Mouse (Mus musculus): ENCODE results near the gene Ctbp2. TPM values are rescaled to one million over a fixed set of nuclear protein-coding genes. Genes with fewer than 3 reads are reported as not detected.

Gene Ctbp2
- 48.7 and 53.5 TPM in 2 replicates for polyA plus RNA-seq (2012; rRNA removed)

DNA sequence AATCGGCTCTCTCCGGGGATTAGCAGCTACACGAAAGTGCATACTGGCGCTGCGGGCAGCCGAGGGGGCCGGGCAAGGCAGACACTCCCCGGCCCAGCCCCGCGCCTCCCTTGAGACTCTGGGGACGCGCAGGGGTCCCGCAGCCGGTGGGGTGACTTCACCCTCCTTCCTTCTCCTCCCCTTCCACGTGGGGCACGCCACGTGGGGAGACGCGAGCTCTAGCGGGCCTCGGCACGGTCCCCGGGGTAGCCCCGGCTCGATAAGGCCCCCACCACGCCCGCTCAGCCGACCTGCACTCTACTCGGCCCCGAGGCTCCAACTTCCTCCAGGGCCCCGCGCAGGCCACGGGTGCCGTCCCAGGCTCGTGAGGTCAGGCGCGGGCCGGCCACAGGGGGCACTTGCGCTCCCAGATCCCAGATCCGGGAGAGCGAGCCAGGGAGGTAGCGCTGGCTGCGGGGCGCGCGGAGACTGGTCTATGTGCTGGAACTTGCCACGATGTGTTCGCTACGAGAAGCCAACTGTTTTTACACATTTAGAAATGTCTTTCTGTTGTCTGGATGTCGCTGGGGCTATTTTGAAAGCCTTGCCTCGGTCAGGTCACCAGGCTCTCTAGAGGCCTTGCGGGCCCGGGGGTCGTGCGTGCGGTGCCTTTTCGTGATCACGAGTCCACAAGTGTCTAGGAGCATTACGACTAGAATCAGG is at the start of gene Ctbp2:
TSS of gene Ctbp2 (minus strand) at position 356 of the 702 bp plus-strand sequence.
- no peak for DNase-seq (ENCODE audit: low read depth)

DNA sequence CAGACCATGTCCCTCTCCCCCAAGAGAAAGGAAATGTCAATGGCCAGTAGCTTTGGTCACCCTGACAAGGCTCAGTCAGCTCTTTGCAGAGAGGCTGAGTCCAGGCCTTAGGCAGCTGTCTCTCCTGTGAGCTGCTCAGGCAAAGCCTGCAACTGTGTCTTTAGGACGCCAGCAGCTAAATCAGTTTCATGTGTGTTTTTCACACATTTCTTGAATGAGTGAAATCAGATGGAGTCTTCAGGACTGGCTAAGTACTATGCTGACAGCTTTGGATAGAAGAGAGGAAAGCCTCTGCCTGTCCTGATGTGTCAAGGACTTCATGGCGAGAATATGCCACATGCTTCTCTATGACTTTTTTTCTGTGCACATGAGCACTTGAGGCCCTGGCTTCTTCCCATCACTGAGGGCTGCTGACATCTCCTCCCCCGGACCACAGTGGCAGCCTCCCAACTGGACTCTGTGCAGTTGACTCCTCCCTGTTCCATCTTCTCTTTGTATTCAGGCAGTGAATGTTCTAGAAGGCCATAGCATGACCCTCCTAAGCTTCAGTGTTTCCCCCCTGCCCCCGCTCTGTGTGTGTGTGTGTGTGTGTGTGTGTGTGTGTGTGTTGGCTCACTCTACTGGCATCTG is 47.4 kb upstream of the Ctbp2 start:
- no peak for DNase-seq (ENCODE audit: low read depth)

DNA sequence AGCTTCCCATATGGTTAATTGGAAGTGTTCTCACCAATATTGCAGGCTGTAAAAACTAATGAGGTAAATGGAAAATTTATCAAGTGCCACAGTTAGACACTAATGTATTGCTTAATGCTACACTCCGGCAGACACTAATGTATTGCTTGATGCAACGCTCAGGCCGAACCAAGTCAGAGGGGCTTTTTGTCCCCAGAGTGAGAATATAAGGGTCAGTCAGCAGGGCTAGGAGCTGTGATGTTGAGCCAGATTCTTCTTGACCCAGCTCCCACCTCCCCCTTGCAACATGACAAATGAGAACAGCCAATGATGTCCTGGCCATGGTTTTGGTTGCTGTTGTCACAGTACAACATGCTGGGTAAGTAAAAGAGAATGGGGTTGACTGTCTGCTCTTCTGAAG is 44.8 kb upstream of the Ctbp2 start:
- no peak for DNase-seq (ENCODE audit: low read depth)

DNA sequence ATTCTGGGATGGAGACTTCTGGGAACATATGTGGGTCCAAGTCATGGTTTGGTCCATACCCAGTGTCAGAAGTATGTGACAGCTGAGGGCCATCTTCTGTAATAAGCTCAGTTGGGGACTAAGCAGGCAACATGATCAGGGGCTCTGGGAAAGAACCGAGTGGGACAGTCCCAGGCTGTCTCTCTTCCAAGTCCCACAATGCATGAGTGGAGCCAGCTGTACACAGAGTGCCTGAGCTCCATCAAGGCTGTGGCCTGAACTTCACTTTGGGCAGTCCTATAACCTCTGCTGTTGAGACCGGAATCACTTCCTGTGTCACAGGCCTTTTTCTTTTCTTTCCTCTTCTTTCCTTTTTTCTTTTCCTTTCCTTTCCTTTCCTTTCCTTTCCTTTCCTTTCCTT is 43.7 kb upstream of the Ctbp2 start:
- DNase-seq (ENCODE audit: low read depth), result no peak

DNA sequence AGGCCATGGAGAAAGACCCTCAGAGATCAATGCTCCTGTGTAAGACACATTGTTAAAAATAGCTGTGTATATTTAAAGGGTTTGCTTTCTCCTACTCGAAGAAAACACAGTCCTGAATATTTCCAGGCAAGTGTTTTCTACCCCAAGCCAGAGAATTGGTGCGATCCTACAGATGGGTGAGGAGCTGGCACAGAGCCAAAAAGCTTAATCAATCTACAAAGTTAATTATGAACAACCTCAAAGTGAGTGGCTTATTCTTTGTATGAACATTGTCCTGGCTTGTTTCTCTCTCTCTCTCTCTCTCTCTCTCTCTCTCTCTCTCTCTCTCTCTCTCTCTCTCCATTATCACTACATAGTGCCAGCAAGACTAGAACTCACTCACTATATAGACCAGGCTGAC is 40.6 kb upstream of the Ctbp2 start:
- DNase-seq (ENCODE audit: low read depth), result no peak

DNA sequence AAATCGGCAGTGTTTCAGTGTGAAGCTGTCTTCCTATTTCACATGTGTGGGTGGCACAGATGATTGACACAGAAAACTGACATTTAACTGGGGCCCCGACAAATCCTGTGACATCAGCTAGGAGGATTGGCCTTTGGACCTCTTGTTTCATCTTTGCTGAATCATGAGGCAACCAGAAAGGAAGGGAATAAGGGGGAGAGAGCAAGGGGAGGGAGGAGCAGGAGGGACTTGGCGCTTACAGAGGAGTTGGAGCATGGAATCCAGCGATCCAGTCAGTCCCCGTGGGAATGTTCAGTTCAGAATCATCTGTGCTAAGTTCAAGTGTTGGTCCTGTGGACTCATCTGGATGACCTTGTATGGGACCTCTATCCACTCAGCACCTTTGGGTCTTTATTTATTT is 38.9 kb upstream of the Ctbp2 start:
- no peak for DNase-seq (ENCODE audit: low read depth)

DNA sequence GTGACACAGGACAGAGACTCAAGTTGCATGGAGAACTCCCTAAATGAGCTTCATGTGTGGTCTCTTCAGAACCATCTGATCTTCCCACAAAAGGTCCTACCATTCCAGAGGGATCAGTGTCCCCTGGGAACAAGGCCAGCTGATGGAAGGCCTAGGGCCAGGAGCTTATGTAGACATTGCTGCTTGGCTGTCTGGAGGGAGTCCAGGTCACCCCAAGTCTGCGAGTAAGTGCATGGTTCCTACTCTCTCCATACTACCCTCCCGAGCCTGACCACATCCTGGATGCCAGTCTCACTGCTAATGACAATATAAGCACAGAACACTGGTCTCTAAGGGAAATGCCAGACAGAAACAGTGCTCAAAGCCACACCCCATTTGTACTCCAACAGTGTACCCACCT is 38.0 kb upstream of the Ctbp2 start:
- DNase-seq (ENCODE audit: low read depth), result no peak

DNA sequence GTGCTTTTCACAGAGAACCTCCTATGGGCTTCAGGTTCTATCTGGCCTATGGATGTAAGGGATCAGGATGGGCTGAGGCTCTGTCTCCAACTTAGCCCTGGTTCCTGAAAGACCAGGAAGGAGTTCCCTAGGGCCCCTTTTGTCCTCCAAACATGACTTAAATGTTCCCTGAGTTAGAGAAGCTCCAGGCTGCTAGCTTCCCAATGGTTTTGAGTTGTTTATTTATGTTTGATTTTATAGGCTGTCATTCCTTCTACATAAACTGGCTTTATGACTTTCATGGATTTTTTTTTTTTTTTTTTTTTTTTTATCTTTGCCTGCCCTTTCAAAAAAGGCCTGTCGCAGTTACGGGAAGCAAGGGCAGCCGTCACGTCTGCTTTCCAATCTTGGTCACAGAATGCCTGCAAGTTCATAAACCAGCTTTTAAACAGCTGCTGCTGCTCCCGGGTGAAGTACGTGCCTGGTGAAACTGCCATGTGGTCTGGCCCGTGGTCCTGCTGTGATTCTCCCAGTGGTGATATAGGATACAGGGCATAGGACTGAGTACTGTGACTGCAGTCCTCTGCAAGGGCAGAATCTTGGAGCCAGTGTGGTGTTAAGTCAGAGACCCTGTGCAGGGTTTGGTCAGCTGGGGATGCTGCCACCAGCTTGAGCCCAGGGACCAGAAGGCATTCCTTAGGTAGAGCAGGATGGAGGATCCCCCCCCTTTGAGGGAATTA is 37.4 kb upstream of the Ctbp2 start:
- no peak for DNase-seq (ENCODE audit: low read depth)

DNA sequence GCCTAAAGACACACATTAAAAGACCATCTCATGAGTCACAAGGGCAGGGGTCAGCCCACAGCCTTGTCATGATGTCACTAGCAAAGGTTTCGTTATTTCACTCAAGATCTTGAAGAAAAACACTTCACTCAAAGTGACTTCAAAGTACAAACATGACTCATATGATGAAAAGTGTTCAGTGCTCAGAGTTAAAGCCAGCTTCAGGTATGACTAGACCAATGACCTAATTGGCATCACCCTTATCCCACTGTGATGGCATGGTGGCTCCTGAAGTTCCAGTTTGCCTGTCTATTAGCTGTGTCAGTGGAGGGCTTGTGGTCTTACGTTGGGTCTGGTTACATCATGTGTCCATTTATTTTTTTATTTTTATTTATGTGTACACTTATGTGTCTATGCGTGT is 35.4 kb upstream of the Ctbp2 start:
- DNase-seq (ENCODE audit: low read depth), result no peak

DNA sequence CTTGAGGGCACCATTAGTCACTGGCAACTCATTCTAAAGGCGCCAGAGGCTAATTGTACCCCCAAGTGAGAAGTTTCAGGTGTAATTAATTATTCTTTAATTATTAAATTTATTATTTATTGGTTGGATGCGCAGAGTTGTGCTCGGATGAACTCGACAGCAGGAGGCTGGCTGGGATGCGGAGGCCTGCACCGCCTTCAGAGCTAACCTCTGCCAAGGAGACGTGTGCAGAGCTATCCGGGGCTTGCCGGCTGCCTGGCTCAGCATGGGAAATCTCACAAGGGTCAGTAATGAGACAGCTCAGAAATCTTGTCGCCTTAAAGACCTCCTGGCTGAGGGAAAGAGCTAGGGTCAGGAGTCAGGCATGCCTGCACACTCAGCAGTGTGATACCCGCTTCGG is 31.5 kb upstream of the Ctbp2 start:
- no peak for DNase-seq (ENCODE audit: low read depth)

DNA sequence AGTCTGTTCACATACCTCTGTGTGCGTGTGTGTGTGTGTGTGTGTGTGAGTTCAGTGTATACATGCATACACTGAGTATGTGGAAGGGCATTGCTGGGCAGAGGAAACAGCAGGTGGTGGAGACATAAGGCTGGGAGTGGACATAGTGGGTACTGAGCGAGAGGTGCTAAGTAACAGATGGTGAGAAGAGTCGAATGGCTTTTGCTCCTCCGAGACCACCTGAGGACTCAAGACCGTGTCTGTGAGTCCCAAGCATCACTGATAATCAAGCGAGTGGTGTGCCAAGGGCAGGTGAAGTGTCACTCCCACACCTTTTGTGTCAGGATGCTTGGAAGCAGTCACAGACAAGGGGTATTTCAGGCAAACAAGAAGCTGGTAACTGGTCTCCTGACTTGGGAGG is 30.7 kb upstream of the Ctbp2 start:
- DNase-seq (ENCODE audit: low read depth), result no peak

DNA sequence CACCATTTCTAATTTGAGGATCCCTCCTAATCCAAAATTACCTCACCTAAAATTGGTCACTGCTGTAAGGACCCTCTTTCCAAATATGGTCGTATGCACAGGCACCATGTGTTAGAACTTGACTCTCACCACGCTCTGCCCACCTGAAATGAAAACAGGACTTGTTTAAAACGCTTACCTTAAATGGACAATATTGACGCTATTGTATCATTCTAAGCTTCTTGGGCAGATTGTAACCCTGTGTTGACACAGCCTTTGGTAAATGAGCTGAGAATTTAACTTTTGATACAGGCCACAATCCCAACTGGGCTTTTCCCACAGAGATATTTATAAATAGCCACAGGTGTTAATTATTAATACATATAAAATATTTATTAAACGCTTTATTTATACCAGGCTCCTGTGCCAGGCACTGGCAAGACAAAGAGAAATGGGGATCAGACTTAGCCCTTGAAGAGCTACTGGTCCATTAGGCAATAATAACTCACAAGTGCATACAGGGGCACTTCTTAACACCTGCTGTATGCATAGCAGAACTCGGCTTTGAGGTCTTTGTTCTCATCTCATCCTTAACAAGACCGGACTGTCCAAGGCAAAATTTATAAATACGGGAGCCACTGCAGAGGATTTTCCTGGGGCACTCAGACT is 15.7 kb upstream of the Ctbp2 start:
- DNase-seq (ENCODE audit: low read depth), result no peak

DNA sequence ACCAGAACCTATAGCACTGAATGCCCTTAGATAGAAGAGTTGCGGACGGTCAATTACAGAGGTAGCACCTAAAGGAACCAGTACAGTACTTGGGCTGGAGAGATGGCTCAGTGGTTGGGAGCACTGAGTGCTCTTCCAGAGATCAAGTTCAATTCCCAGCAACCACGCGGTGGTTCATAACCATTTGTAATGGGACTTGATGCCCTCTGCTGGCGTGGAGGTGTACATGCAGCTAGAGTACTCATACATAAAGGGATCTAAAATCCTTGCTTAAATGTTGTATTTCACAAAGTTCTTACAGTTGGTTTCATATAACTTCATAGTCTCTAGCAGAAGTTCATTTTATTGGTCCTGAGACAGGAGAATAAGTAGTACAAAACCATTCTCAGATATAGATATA is 9.4 kb upstream of the Ctbp2 start:
- no peak for DNase-seq (ENCODE audit: low read depth)

DNA sequence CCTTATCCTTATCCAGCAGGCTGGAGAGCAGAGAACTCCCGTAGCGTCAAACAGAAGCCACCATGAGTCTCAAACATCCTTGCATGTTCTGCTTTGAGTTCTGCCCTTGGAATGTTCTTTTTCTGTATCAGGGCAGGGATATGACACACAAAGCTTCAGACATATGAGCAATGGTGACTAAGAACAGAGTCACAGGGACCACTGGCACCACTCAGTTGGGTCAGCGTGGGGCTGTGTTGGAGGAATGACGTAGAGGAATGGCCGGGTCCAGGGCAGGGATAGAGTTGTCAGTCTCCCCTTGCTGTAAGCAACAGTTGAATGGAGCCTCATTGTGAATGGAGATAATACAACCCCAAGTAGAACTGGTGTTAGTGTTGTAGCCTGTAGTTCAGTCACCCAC is 8.5 kb upstream of the Ctbp2 start:
- DNase-seq (ENCODE audit: low read depth), result no peak

DNA sequence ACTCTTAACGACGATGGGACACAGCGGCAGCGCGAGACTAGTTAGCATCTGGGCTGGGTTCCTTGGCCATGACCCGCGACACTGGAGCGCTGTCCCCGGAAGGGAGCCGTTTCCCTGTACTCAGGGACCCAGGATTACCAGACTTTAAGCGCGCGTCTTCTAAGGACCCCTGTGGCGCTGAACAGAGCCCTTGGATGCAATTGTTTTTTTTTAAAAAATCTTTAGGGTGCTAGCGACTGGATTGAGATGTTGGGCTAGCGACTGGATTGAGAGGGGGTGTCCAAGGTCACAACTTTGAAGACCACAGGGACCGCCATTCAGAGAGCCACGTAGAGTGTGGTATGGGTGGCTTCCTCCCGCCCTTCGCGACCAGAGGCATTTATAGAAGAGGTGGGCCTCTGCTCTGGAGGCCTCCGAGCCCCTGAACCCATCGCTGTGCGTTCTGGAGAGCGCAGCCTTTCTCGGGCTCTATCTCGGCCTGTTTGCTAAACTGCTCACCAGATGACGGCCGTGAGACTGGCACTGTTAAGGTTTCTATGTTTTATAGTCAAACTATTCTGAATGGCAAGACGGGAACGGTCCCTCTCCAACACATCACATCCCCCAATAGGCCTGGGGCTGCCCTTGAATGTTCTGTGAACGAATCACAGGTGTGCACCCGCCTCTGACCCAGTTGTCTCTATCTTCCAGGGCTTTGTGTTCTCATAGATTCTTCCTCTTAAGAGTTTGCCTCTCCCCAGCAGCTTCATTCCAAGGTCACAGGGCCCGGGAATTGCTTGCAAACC is 739 bp upstream of the Ctbp2 start:
- DNase-seq (ENCODE audit: low read depth), result no peak

DNA sequence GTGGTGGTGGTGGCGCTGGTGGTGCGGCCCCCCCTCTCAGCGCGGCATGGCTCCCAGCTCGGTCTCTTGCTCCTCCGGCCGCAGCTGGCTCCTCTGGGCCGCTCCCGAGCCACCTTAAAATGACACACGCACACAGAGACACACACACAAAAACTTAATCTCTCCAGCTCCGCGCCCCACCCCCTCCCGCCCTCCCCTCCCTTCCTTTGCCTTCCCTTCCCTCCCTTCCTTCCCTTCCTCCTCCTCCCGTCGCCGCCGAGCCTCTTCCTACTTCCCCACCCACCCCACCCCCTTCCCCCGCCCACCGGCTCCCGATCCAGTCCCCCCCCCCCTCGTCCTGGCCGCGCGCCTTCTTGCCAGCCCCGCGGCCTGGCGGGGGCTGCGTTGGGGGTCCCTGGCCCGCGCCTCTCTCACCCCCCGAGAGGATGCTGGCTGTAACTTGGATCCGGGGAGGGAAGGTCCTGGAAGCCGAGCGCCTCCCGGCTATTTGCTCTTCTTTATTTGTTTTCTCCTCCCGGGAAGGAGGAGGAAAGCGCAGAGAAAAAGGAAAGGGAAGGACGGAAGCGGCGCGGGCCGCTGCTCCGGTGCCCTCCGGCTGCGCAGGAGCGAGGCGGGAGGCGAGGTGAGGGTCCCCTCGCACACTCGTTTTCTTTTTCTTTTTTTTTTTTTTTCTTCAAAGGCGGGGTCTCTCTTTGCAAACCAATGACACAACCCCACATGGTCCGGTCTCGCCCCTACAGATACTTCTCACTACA is 733 bp downstream of the Ctbp2 start, which contains the start of gene Fgfr2:
TSS of gene Fgfr2 (minus strand) at position 107 of the 755 bp plus-strand sequence.
- no peak for DNase-seq (ENCODE audit: low read depth)

DNA sequence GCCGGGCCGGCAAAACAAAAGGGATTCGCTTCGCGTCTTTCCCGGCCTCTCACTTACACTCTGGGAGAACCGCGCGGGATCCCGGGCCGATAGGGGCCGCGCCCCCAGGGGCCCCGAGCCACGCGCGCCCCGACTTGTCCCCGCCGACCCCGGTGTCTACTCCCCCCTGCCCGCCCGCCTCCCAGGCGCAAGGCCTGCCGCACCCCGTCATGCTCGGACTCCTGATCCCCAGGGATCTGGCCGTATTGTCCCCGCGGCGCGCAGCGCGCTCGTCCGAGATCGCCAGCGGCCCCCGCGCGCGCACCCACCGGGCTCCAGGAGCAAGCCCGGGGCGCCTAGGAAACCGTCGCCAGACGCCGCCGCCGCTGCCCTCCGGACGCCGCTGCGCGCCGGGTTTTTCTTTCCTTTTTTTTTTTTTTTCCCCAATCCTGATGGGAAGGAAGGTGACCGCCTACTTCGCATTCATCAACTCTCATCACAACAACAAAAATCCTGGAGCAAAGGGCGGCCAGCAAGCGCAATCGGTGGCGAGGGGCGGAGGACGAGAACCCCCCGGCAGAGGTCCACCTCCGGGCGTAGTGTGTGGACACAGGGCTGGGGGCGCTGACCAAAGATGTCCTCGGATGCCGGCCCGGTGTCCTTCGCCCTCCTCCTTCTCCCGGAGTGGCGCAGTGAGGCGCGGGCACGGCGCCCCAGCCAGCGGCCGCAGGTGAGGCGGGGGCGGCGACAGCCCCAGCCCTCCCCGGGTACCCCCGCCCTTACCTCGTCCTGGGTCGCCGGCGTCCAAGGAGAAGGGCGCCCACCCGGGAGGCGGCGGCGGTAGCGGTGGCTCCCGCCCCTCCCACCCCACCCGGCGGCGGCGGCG is 1.5 kb downstream of the Ctbp2 start:
- no peak for DNase-seq (ENCODE audit: low read depth)

DNA sequence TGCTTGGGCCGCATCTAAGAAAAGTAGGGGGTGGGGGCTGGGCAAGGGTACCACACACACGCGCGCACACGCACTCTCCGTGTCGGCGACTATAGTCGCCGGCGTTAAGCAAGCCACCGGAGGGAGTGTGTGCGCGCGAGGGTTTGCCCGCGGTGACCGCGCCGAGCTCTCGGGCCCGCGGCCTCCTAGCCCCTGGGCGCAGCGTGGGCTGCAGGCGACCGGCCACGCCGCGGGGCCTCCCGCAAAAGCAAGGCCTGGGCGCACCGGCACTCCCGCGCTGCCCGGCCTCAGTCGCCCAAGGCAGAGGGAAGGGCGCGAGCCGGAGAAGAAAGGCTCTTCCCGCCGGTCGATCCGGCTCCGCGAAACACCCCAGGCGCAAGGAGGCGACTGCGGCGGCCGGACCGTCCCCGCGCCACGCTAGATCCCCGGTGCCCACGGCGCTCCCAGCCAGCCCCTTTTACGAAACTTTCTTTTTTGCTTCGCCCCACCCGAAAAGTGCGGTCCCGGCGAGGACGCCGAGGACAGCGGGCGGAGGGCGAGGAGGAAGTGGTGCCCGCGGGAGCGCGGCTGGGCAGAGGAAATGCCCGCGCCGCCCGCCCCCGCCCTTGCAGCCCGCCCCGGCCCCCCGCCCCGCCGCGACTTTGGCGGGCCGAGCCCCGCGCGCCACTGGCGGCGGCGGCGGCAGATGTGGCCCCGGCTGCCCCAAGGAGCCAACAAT is 2.3 kb downstream of the Ctbp2 start:
- no peak for DNase-seq (ENCODE audit: low read depth)

DNA sequence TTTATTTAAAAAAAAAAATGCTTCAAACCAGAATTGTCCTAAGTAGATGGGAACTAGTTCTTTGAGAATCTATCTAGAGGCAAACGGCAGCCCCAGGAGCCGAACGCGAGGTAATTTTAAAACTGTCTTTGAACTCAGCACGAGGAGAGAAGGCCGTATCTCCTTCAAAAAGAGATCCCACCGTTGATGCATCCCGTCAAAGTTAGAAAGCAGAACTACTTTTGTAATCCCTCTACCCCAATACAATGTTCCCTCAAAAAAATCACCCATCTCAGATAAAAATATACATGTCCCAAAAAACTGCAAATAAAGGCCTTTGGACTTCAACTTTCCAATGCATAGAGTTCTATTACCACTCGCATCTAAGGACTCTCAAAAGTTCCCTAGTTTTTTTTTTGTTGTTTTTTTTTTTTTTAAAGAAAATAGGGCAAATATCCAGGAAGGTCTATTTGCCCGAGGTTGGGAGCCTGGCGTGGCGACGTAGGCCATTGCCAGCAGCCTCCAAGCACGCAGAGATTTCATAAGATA is 3.0 kb downstream of the Ctbp2 start:
- no peak for DNase-seq (ENCODE audit: low read depth)

Data from gonadal fat pad, adult 2 months (tissue).